Mouse (Mus musculus): ENCODE data around the gene Anapc16.

DNA sequence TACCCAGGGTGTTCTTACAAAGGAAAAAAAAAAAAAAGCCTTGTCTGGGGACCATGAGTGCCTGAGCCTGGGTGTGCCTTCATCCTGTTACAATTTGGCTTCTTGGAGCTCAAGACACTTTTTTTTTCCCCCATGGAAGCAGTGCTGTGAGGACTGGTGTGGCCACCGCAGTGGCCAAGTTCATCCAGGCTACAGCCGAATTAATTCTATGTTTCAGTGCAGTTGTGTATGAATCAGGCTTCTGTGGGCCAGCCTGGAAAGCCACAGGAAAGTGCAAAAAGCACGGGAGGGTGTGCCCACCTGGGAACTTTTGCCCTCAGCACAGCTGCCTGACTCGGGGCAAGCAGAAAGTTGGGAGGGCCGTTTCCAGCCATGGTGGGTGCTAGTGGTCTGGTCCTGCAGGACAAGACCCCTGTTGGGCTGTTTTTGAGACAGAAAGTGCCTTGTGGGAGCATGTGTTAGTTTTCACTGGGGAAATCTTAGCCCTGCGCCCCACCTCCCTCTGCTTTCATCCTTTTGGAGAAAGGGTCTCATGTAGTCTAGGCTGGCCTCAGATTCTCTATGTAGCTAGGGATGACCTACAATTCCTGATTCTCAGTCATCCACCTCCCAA lies 32.4 kb downstream of the Anapc16 start:
- TF ChIP-seq POLR2A (IDR thresholded peaks at IDR 0.05; ENCODE audit: insufficient read length, low read depth) (no peak), USF1 (IDR thresholded peaks at IDR 0.05; ENCODE audit: low read depth) (no peak), MYOG (IDR thresholded peaks at IDR 0.05; ENCODE audit: control insufficient read depth in 1 of 3, insufficient read depth in 1 of 3, insufficient read length in 2 of 3, low read depth in 2 of 3) (peak in 1 of 3 experiments; percentile 25), SRF (IDR thresholded peaks at IDR 0.05; ENCODE audit: control insufficient read depth, insufficient read length, low read depth) (no peak), MAX (IDR thresholded peaks at IDR 0.05; ENCODE audit: low read depth) (no peak), CEBPB (IDR thresholded peaks at IDR 0.05; ENCODE audit: insufficient read depth, poor library complexity, severe bottlenecking) (no peak), E2F4 (IDR thresholded peaks at IDR 0.05; ENCODE audit: insufficient read depth) (no peak)
